Mouse (Mus musculus) mature B cell (primary cell): Measurements from ENCODE around the gene Ak8.

Source experiments
- in situ Hi-C: fragments of 300-500 bp; cut with MboI; formaldehyde crosslinking; loops from 2 replicates; pipeline ENCODE4 v1.14.3; 2019

Gene Ak8

DNA sequence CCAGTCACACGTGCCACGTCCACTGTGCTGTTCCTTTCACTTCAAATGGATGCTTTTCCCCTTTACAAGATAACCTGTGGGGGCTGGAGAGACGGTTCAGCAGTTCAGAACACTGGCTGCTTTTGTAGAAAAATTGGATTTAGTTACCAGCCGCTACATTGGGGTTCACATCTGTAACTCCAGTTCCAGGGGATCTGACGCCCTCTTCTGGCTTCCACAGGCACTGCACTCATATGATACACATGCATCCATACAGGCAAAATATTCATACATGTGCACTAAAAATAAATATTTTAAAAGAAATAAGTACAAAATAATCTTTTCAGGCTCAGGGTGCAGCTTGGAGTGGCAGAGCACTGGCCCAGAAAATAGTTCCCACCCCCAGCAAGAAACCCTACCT lies 94.7 kb downstream of the Ak8 start:
- in situ Hi-C loops: no loop called here

GRCm38 (mm10) chr2:28796298-28796697 lies 96.3 kb downstream of the Ak8 start:
- in situ Hi-C loops: no loop called here

DNA sequence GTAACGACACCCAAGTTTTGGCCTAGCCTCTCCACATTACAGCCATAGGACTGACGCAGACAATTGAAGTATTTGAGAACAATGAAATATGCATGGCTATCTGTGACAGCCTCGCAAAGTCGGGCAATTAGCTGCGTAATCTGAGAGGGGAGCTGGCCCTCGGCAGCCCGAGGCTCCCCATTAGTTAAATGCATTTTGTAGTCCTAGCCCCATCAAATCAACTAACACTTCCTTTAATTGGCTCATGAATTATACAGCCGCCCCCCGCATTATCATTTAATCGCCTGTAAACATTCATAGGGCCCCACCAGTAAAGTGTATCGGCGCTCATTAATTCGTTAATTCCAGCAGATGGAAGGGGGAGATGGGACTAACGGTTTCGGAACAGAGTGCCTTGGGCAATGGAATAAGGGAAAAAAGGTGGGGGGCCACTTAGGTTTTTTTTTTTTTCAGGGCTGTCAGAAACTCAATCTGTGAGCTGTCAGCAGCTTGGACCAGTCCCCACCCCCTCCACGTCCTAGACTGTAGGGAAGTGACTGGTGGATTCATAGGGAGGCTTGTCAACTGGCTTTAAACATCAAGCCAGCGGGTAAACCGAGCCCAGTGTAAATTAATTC lies 97.6 kb downstream of the Ak8 start:
- in situ Hi-C loops: no loop called here

- in situ Hi-C loops: no loop called here
Measured at GRCm38 (mm10) chr2:28798390-28798789, 98.4 kb downstream of the Ak8 start.

- in situ Hi-C loops: no loop called here
Measured at GRCm38 (mm10) chr2:28799575-28799974, 99.6 kb downstream of the Ak8 start.

DNA sequence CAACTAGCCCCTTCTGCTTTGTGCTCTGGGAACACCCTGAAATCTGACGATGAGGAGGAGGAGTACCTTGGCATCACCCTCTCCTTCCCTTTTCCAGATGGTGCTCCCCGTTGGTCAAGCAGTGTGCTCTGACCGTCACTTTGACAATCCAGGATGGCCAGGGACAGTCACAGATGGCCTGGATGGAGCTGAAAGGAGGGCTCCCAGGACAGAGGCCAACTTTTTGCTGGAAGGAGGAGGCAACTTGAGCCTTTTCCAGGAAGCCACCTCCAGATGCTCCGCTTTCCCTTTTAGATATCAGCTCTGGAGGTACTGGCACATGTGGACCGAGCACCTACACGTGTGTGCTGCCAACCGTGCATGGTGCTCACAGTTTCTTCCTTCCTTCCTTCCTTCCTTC lies 103.4 kb downstream of the Ak8 start:
- in situ Hi-C loops: no loop called here

GRCm38 (mm10) chr2:28808841-28809240 lies 108.9 kb downstream of the Ak8 start:
- in situ Hi-C loops: no loop called here

DNA sequence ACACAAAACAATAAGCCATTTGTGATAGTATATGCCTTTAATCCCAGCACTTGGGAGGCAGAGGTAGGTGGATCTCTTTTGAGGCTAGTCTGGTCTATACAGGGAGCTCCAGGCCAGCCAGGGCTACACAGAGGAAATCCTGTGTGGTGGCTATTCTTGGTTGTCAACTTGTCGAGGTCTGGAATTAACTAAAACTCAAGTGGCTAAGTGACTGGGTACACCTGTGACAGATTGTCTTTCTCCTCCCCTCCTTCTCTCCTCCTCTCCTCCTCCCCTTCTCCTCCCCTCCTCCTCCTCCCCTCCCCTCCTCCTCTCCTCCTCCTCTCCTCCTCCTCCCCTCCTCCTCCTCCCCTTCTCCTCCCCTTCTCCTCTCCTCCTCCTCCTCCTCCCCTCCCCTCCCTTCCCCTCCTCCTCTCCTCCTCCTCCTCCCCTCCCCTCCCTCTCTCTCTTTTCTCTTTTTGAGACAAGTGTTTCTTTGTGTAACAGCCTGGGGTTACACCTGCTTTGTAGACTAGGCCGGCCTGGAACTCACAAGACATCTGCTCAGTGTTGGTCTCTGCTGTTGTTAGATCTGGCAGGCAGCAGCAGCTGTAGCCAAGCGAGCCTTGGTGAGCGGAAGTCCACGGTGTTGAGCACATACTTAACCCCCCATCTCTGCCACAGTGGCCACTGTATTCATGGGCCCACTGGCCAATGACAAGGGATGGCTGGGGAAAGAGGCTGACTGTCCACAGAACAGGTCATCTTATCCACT lies 110.5 kb downstream of the Ak8 start:
- in situ Hi-C loops: no loop called here

DNA sequence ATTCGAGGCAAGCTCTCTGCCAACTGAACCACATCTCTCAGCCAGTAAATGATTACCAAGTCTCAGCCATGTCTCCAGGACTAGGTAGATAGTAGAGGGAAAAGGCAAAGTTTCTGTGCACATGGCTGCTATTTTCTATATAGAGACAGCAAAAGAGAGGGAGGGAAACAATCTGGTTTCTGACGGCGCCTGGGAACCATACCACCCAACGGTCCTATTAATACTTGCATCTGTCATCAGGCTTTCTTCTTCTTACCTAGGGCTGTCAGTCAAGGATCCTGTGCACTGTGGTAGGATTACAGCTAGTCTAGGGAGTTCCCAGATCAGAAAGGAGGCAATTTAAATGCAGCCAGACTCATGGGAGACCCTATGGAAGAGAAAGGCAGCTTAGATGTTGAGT lies 118.9 kb downstream of the Ak8 start:
- in situ Hi-C loops: no loop called here

DNA sequence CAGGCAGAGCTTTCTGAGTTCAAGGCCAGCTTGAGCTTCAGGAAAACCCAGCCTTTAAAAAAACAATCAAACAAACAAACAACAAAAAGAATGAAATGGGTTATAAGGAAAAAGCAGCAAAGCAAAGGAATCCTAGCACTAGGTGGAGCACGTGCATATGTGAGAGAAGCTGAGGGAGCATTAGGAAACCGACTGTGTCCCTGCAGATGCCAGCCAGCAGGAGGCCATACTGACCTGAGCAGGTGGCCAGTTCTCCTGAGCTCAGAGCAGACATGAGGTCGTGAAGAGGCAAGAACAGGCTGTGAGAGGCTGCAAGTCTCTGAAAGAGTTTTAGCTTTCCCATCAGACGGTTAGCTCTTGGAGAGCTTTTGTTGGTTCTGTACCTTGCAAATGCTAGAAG lies 129.3 kb downstream of the Ak8 start:
- in situ Hi-C loops: no loop called here

DNA sequence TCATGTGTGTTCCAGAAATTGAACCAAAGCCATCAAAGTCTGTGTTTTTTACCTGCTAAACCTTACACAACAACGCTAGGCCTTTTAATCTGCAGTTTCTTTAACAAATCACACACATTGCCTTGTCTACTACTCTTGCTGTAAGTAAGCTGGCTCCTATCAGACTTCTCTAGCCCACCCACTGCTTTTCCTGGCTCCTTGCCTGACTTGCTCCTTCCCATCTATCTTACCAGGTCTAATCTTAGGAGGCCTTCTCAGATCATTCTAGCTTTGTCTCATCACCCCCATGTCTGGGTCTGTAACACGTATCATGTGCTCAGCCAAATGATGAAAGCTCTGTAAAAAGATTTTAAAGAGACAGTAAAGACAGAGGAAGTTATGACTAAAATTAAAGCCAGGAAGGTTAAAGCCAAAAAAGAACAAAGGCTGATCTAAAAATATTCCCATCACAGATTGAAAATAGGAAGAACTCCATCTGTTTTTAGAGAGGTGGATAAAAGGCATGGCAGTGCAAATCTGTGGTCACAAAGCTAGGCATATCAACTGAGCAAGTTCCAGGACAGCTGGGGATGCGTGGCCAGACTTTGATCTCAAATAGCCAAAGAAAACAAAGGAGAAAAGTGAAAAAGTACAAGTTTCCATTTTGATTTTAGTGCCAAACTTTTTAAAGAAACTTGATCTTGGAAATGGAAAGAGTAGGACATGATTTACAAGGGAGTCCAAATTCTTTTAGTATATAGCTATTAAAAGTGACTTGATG lies 136.4 kb downstream of the Ak8 start:
- in situ Hi-C loops: no loop called here

DNA sequence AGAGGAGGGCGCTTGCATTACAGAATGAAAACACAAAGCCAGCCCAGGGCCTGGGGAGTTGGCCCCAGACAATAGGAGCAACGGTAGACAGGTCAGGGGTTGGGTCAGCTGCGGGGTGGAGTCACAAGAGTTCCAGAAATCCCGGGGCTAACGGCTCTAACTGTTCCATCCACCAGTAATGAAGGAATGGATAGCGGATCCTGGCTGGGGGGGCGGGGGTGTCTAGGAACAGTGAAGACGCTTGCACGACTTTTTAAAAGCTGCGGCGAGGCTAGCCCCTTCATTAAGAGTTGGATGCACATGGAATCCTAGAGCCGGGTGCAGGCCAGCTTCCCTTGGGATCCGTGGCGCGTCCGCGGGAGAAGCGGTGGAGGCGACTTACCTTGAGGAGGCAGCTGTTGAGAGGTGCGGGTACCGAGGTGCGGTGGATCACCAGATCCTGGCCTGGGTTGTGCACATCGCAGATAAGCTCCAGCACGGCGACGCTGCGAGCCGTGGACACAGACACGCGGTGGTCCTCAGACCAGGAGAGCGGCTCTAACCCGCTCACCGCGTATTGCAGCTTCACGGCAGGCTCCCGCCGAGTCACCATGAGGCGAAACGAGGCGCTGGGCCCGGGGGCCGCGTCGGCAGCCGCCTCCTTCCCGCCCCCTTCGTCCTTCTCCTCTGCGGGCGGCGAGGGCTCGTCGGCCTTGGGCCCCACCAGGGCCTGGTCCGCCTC lies 139.7 kb downstream of the Ak8 start:
- in situ Hi-C loops: no loop called here

DNA sequence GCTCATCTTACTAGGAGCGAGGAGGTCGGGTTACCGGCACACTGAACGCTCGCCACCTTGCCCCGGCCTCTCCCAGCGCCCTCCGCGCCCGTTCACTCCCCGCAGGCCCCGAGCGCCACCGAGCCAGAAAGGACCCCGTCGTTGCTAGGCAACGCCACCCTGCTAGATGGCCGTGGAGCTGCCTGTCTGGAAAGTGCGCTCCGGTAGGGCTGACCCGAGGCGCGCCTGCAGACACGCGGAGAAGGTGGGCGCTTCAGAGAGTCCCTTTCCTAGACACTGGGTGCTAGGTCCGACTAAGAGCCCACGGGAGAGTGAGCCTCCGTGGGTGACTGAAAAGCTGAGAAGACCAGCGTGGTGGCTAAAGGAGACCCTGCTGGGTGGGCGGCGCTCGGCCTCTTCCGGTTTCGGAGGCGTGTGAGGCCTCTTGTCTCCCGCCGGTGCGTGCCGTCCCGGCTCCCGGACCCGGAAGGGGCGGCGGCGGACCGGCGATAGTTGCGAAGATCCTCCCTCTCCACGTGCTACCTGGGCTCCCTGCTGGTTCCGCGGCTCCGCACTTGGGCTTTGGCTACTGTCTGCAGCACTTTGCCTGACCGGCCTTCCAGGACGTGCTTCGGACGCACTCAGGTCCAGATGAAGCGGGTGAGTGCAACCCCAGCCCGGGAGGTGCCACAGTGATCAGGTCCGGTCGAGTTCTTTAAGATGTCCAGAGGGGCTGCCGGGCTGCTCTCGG lies 140.4 kb downstream of the Ak8 start, which contains the start of the genes Gtf3c4 and Ddx31:
Gtf3c4 (minus strand) TSS at position 139 of the 730 bp plus-strand sequence.
Ddx31 (plus strand) TSS at position 185 of the 730 bp plus-strand sequence.
- in situ Hi-C loops: no loop called here

DNA sequence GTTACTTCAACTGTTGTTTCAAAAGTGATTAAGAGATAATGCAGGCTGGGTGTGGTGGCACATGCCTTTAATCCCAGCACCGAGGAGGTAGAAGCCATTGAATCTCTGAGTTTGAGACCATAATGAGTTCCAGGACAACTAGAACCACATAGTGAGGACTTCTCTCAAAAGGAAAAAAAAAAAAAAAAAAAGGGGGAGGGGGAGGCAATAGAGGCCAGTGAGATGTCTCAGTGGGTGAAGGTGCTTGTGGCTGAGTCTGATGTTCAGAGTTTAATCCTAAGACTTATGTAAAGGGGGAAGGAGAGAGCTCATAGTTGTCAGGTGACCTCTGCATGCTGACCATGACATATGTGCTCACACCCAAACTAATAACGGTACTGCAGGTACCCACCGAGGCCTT lies 142.1 kb downstream of the Ak8 start:
- in situ Hi-C loops: no loop called here

GRCm38 (mm10) chr2:28848879-28849278 lies 148.9 kb downstream of the Ak8 start:
- in situ Hi-C loops: no loop called here

DNA sequence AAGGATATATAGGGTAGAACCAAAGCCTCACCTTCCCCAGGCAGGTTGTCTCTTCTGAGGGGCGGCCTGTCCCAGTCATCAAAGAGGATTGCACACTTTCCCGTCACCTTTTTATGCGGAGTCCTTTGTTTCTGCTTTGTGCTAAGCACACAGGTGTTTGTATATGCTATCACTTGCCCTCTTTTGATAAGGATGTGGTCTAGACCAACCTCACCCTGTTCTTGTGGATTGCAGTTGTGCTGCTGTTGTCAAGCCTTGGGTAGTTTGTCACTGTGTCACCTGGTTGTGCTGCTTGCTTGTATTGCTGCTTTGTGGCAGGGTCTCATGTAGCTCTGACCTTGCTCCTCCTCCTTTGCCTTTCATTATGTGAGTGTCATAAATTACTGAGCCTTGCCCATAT lies 152.6 kb downstream of the Ak8 start:
- in situ Hi-C loops: no loop called here

DNA sequence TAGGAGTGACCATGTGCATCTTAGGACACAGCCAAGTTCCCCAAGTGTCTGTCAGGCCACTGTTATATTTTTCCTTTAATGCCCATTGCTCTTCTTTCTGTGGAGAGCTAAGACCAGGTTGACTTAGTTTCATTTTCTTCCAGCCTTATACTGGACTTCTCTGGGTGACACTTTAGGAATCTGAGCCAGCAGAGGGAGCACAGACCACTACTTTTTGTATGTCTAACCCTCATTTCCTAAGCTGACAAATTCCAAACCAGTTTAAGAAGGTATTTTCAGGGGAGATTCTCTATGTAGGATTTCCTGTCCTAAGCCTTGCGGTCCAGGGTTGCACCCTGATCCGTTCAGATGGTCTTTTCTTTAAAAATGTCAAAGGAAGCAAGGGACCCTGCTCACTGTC lies 155.8 kb downstream of the Ak8 start:
- in situ Hi-C loops: no loop called here

GRCm38 (mm10) chr2:28859303-28859702 lies 159.3 kb downstream of the Ak8 start:
- in situ Hi-C loops: no loop called here

GRCm38 (mm10) chr2:28860678-28861423 lies 160.9 kb downstream of the Ak8 start:
- in situ Hi-C loops: no loop called here
